Mouse (Mus musculus): ENCODE results near the gene Dnah11.

Dnah11 gene

DNA sequence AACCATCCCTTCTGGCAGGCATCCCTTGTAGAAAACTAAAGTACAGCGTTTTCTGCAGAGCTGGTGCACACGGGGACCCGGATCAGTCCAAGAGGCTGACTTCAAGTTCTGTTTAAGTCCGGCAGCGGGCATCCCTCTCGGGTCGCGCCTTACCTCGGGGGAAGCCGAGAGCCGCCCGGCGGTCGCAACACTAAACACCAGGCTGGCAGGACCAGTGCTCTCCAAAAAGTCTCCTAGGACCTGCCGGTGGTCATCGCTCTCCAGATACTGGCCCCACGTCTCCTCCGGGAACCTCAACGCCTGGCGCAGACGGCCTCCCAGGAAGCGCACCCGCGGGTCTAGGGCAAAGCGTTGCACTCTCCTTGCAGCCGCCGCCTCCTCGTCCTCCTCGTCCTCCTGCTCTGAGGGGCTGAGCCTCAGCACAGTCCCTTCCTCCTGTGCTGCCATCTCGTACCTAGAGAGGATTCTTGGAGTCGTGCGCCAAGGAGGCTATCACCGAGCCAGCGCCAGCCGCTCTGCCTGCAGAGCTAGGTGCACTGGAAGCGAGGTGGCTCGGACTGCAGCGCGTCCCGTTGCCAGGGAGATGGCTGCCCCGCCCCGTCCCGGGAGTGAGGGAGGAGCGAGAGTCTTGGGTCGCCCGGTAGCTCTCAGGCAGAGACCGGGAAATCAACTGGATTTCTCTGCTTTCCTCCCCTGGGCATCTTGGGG, at the start of gene Dnah11:
Gene Dnah11, minus strand, starts transcription at position 658 of the 708 bp plus-strand sequence.
- peak; percentile 83 for DNase-seq

DNA sequence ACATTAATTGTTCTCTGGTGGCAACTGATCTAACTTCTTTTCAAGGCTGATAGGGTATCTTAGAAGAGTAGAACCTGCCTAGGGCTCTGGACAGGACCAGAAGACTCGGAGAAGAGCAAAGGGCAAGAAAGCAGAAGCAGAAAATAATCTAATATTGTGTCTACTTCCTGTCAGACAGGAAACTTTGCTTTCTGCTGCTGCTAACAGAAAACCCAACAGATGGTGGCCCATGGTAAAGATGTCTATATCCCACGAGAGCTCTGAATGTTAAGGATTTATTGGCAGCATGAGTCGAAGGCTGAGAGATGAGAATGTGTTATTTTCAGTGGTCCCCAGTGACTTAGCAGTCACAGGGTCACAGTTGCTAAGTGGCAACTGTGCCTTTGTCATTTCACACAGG, 22.3 kb upstream of the Dnah11 start:
- DNase-seq, result no peak

DNA sequence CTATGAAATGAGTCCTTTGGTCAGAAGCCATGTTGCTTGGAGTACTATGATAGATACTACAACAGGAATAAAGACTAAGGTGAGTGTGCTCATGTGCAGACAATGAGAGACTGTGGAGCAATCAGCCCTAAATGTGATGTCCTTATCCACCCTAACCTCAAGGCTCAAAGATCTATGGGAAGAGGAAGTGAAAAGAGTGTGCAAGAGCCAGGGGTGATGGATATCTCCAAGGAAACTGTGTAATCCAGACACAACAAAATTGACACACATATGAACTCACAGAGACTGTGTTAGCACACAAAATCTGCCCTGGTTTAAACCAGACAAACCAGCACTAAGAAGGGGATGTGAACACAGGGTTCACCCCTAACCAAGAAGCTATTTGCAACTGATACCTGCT, 21.2 kb upstream of the Dnah11 start:
- no peak for DNase-seq

DNA sequence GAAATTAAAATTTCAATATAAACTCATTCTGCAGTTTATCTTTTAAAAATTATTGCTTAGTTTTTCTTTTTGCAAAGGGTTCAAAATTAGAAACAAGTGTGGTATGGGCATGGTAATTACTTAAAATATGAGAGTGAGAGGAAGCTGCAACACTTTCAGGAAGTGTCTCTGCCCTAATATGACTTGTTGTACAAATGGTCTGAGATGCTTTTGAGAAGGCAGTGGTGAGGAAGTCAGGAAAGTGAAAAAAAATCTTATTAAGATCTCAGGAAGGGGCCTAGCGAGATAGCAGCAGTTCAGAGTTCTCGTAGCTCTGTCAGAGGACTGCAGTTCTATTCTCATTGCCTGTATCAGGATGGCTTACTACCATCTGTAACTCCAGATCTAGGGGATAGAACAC, 13.3 kb upstream of the Dnah11 start:
- DNase-seq, result no peak

DNA sequence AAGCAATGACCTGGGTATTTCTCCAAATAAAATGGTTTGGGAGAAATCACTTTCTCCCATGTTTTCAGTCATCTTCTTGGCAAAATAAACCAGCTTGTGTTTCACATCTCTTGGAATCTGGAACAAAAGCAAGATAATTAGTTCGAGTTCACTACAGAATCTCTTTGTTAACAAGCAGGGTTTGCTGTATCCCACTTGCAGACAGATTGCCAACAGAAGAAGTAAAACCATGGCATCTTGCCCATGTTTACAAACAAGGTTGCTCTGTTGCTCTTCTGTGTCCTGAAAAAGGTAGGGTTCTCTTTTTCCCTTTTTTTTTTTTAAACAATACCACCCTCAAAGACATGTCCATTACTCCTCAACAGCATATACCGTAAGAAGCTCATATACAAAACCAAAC, 2.3 kb downstream of the Dnah11 start:
- no peak for DNase-seq

DNA sequence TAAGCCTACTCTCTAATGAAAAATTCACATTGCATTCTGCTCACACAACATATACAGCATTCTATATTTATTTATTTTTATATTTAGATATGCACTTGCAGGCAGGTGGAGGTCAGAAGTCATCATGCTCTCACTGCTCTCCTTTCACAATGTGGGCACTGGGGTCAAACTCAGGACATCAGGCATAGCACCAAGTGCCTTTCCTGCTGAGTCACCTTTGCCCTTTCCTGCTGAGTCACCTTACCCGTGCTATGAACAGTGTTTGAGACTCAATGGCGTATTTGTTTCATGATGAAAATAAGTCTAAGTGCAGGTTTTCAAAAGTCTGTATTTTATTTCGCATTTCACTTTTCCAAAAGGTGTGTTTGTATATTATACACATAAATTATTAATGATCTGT, 9.3 kb downstream of the Dnah11 start:
- no peak for DNase-seq

DNA sequence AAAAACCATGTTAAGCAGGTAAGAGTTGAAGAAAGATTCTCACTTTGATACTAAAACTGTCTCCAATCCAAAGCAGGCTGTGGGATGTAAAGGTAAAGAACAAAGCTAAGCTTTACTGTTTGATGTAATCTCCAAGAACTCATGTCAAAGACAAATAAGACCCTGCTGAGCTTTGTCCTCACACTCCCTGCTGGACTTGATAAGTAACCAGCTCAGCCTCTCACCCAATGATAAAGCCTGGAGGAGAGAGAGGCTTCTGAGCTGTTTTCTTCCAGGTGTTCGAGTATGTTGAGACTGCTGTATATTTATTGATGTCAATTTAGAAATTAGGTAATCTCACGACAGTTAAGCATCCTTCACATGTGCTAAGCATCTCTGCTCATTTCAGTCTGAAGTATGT, 11.2 kb downstream of the Dnah11 start:
- no peak for DNase-seq

DNA sequence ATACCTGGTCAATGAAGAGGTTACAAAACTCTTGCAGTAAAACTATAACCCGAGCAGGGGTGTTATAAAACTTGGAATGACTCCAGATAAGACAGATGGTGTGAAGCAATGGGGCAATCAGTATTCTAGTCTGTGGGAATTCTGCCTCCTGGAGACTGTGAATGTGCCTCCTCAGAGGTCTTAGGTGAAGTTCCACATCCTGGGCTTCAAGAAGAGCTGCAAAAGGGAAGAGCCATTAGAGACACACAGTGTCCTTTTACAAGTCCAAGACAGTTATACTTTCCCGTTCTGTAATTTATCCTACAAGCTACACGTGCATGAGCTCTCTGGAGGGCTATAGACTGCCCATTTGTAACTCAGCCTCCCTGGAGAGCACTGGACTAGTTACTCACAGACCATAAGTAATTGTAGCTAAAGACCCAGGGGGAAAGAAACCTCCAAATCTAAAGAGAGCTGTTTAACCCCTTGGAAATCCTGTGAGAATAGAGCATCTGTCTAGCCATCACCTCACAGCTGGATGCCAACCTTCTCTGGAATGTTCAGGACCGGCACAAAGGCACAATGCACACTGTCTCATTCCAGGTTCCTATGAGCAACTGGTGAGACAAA, 11.9 kb downstream of the Dnah11 start:
- DNase-seq, result peak; percentile 32

DNA sequence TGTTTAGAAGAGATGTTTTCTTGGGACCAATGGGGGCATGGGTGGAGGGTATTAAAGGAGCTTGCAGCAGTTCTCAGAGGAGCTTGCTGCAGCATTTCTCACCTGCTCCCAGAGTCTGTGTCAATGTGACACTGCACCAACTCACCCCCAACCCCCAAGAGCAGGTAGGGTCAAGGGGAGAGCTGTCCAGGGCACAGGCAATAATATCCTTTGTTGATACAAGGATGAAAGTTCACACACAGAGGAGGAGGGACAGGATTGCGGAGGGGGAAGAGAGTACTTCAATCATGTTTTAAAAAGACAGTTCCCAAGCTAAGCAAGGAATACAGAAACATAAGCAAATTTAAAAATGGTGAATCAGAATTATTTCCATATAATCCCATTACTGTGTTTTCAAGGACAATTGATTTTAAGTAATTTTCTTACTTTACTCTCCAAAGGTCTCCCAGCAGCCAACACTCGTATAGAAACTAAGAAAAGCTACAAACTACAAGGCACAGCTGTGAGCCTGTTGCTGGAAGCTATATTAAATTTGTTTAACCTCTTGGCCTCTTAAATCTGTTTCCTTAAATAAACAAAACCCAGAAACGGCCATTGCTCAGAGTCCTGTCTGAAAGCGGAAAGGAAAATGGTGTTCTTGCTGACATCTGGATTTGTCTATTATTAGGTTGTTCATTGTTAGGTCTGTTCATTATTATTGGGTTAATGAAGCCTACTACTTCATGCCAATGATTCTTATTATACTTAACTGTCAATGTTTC, 12.5 kb downstream of the Dnah11 start:
- DNase-seq, result no peak

DNA sequence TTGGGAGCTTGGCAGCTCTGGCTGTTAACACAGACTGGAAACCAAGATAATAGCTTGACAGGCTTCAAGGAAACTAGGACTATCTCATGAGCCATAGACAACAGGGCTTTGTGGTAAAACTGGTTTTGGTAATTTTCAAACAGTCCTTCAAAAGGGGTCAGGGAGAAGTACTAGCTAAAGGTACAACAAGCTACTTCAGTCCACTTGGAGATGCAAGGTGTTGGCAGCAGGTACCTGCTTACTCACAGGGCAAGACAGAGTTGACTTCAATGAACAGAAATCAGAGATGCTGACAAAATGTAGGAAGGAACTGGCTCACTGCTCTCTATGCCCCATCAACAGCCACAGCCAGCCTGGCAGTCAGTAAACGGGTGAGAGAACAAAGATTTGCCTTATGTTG, 14.1 kb downstream of the Dnah11 start:
- no peak for DNase-seq

DNA sequence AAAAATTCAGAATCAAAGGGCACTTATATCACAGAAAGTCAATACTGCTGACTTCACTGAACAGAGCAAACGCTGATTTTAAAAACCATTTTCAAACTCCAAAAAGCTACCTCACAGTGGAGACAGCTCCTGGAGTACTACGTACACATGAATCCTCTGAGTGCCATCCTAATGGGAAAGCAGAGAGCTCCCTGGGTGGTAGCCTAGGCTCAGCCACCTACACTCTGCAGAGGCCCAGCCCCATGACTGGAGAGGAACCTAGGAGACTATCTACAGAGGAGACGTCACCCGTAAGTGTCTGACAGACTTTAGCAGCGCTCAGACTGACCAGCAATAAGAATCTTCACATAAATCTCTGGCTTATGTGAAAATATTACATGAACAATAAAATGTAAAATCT, 21.1 kb downstream of the Dnah11 start:
- no peak for DNase-seq

DNA sequence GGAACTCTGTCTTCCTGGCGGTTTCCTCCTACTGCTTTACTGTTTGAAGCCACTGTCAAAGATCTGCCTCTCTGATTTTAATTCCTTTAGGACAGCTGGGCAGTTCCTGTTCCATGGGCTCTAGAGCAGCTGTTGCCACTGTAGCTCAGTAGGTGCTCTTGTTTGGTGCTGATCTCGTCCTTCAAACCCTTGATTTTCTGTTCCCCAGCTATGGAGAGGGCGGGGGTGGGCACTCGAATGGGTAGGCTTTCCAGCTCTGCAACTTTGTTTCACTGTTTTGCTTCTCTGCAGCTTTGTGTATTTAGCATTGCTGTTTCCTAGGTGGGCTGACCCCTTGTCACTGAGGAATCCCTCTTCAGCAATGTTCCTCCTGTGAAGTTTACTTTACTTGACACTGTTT, 34.1 kb downstream of the Dnah11 start:
- no peak for DNase-seq

DNA sequence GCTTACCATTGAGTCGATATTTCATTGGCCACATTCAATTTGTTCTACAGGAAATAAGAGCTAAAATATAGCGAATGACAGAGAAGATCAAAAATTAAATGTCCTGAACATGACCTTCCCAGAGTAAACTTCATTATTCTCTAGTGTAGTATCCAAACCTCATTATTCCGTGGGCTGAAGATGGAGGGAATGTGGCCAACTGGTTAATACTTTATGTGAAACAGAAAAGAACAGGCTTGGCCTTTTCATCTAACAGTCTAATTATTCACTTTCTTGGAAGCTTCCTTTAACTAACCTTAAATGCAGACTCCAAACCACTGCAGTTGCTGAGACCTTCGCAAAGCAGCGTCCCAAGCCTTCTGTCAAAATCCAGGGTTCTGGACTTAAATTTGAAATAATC, 41.9 kb downstream of the Dnah11 start:
- no peak for DNase-seq

DNA sequence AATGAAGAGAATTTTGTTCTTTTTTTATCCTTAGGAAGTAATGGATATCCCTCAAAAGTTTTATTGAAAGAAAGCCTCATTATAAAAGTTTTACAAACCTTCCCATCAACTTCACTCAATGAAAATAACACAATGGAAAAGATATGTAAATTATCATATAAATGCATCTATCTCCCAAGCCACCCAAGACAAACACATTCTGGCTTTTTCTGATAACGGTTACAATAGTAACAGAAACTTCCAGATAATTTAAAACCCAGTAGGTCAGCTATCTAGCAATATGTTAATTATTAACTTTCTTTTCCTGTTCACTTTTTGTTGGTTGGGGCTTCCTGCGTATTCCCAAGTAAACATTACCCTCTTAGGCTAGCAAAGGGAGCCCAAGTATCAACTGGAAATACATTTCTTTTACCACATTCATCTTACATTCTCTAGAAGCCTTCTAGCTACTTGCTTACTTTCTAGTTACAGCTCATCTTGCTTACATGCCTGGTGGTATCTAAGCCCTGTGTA, 51.3 kb downstream of the Dnah11 start:
- no peak for DNase-seq

DNA sequence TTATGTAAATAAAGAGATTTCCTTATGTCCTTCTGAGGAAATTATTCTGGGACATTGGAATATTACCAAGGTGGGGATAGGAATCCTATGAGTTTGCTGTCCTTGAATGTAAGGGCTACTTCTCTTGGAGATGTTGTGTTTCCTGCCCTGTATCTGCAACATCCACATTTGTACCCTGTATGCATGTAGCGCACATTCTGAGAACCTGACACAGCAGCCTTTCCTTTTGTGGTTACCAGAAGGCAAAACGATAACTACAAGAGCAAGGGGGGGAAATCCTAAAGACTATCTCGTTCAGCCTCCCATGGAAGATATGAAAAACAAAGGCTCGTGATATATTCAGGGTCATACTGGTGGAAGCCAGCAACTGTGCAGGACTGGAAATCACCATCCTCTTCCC, 70.7 kb downstream of the Dnah11 start:
- no peak for DNase-seq

DNA sequence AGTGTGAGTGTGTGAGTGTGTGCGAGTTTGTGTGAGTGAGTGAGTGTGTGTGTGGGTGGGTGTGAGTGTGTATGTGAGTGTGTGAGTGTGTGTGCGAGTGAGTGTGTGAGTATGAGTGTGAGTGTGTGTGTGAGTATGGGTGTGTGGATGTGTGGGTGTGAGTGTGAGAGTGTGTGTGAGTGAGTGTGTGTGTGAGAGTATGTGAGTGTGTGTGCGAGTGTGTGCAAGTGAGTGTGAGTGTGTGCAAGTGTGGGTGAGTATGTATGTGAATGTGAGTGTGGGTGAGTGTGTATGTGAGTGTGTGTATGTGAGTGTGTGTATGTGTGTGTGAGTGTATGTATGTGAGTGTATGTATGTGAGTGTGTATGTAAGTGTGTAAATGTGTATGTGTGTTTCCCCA, 79.2 kb downstream of the Dnah11 start:
- no peak for DNase-seq

DNA sequence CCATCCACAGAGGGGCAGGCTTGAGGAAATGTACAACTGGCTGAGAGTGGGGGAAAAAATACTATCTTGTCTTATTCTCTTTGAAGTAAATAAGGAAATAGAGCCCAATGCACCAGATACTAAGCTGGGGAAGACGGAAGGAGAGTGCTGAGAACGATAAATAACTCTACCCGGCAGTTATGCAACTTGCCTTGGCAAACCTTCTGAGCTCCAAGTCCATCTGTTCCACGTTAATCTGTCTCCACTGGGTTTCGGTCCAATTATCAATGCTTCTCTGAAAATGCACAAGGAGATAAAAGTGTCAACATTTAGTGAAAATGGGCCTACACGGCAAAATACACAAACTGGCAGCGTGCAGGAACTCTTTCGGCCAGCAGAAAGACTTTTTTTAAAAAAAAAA, 86.2 kb downstream of the Dnah11 start:
- peak; percentile 84 for DNase-seq

DNA sequence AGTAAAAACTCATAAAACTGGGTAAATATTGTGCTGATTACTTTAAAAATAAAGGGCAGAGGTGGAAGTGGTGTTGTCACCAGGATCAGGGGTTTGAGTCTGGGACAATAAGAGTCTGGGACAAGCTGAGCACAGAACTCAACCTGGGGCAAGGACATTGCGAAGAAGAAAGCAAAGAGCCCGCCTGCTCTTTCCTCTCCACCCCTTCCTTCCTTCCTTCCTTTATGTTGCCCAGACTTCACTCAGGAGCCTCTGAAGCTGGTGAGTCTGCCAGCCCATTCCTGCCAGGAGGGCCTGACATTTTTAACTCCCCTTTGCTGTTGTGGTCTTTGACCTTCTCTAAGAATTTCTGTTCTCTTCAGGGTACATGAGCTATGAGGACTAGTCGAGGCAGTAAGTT, 86.9 kb downstream of the Dnah11 start:
- DNase-seq, result no peak

DNA sequence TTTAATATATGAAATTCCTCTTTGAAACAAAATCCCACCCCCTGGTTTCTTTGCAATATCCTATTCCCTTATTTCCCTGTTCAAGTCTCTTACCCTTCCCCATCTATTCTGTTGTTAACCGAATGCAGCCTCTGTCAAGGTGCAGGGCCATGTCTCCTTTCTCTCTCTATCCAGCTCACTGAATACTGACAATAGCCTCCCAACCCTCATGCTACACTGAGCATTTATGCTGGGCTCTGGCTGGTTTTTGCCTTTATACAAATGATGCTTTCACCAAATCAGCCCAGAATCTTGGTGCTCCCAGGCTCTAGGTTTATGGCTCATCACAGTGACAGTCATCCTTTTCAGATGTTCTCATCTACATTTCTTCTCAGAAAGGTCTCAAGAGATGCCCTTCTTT, 91.1 kb downstream of the Dnah11 start:
- DNase-seq, result no peak

DNA sequence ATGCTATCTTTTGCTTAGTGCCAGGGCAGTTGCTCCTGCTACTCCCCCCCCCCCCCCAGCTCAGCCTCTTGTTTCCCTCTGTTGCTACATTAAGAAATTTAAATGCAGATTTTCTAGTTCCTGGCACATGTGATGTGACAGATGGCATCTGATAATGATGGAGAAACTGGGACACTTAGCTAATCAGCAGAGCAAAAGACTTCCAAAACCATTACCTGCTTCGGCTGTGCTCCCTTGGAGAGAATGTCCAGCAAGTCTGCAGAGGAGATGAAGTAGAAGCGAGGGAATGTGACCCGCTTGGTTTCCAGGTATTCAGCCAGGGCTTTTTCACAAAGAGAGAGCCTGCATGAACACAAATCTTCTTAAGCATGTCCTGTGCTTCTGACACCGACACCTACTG, 94.3 kb downstream of the Dnah11 start:
- peak; percentile 83 for DNase-seq

DNA sequence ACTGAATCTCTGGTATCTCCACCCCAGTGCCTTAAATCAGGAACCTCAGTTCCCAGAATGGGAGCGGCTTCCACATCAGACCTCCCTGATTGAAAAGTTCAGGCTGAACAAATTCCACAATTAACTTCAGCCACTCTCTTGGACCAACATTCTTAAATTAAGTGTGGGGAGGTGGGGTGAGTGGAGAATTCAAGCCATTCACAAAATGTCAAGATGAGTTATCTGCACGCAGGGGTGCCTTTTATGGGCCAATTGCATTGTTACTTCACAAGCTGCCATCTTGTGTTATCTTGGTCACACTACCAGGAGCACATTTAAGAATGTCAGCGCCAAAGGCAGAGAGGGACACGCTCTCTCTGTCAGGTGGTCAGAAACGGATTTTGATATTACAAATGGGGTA, 99.1 kb downstream of the Dnah11 start:
- no peak for DNase-seq

DNA sequence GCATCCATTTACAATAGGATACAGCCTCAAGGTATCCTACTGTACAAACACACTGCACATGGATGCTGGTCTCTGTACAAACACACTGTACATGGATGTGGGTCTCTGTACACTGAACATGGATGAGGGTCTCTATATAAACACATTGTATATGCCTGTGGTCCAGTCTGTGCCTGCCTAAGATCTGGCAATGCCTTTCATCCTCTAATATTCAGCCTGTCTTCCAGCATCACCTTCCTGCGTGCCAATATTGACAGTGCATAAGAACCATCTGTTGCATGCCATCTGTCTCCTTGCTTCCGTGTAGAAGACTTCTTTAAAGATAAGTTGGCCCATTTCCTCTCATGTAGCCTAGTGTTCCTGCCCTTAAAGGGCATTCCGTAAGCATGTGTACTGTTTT, 100.6 kb downstream of the Dnah11 start:
- DNase-seq, result peak; percentile 71

DNA sequence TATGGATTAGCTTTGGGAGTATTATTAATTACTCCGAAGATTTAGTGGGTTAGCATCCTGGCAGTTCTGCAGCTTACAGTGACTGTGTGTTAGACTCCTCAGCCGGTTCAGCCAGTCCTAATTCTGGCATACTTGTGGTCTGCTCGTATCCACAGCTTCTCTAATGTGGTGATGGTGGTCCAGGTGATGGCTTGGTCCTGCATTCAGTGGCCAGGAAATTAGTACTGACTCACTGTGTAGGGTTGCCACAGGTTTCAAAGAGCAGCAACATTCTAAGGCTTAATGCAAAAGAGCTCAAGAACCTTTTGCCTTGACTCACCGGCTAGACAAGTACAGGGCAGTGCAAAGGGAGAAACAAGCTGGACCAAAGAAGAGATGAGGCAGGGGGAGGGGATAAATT, 103.9 kb downstream of the Dnah11 start:
- DNase-seq, result no peak

DNA sequence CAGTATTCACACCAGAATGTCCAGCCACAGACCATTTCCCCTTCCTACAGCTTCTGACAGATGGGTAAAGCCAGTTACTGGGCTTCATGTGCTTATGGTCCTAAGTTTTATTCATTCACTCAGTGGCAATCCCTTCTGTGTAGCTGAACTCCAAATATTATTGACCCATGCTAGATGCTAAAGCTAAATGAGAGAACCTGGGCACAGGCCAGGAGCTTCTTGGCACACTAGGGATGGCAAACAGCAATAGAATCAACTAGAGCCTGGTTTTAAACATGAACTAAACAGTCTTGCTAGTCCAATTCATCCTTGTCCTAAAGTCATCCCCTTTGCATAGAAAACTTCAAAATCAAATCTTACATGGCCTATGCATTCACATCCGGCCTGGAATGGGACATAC, 113.6 kb downstream of the Dnah11 start:
- DNase-seq, result no peak

Measured in cerebellum, adult 8-10 months (tissue).